Mouse (Mus musculus): ENCODE data around the gene Prrg4. TPM values are rescaled to one million over a fixed set of nuclear protein-coding genes. Genes with fewer than 3 reads are reported as not detected.

The Prrg4 gene
- polyA plus RNA-seq (2012): not detected in 2 replicates

DNA sequence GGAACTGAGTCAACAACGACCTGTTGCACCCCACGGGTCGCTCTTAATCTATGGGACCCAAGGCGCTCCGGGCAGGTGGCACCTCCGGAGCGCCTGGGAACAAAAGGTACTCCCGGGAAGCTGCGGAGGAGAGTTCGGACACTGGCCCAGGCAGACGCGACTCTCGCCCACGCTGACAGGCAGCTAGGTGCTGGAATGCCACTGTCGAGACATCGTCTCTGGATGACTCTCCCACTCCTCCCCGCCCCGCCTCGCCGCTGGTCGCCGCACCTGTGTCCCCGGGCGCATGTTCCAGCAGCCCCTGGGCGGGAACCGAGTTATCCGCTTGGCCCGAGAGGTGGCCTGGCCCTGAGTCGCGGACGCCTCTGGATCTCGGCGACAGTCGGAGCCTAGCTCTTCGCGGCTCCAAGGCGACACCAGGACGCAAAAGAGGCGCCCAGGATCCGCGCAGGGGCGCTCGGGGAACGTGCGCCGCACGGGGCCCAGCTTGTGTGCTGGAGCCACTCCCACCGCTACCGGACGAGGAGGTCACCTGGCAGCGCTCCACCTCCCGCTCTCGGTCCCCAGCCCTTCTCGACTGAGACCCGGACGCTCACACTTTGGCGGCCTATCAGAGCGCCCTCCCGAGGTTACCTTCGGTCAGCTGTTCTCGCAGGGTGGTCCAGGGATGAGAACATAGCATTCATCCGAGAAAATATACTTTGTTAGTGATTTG is at the start of gene Prrg4:
Gene Prrg4 (minus strand): TSS at position 601 of the 715 bp plus-strand sequence.
- no peak for TF ChIP-seq GATA1 (IDR thresholded peaks at IDR 0.05; ENCODE audit: low read length)

DNA sequence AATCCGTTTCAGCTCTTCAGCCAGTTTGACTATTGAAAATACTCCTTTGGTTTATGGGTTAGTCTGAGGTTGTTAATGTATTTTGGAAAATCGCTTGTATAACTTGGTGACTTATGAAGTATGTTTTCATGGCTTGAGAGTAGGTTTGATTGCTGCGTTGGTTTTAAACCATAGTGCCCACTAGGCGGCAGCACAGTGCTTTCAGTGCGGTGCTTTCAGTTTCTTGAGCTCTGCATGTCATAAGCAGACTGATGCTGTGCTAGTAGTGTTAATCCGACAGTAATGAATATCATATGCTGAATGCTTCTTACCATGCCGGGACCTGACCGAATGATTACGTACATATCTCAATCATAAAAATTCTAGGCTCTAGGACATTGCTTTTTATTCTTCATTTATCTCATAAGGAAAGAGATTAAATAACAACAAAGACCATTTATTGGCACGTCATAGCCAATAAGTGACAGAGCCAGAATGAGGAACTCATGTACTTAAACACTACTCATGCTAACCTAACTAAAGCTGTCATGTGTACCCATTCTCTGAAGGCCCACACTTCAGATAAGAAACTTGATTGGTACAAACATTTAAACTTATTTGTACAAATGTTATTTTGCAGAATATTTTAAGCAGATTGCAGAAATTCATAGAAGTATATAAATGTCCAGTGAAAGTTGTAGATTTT is 38.3 kb upstream of the Prrg4 start:
- no peak for TF ChIP-seq GATA1 (IDR thresholded peaks at IDR 0.05; ENCODE audit: low read length)

DNA sequence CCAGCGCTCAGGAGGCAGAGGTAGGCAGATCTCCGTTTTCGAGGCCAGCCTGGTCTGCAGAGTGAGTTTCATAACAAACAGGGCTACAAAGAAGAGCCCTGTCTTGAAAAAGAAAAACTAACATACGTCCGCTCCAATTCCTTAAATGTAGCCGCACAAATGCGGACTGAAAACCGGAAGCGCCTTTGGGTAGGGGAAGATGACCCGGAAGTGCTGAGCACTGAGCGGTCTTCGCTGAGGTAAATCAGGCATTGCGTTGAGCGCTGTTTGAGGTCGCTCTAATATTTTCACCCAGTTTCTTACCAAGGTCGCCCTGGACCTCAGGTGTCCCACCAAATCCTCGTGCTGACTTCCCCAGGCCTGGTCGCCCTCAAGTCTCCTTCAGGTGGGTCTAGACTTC is 36.4 kb upstream of the Prrg4 start:
- no peak for TF ChIP-seq GATA1 (IDR thresholded peaks at IDR 0.05; ENCODE audit: low read length)

DNA sequence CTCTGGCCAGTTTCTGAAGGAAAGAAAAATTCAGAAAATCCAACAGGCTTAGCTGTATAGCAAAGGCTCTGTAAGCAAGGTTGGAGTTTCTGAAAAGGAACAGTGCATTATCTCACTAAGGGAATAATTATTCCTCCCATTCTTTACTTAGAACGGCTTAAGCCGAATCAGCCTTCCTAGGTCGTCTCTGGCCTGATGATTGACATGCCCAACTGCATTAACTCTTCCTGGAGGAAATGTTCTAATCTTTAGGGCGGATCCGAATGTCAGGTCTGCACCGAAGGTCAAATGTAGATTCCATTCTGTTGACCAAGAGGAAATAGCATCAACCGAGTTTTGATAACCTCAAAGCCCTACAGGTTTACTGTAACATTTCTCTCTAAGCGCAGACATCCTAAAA is 29.1 kb upstream of the Prrg4 start:
- no peak for TF ChIP-seq GATA1 (IDR thresholded peaks at IDR 0.05; ENCODE audit: low read length)

DNA sequence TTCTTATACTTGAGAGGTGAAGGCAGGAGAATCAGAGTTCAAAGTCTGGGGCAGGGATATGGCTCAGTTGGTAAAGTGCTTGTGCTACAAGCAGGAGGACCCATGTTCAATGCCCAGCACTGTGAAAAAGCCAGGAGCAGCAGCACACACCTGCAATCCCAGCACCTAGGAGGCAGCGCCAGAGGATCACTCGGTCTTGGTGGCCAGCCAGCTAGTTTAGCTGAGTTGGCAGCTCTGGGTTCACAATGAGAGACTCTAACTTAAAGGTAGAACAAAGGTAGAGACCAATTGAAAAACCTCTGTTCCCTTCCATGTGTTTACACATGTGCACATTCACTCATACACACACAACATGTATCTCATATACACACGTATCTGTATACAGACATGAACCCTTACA is 19.4 kb upstream of the Prrg4 start:
- TF ChIP-seq GATA1 (IDR thresholded peaks at IDR 0.05; ENCODE audit: low read length): no peak

DNA sequence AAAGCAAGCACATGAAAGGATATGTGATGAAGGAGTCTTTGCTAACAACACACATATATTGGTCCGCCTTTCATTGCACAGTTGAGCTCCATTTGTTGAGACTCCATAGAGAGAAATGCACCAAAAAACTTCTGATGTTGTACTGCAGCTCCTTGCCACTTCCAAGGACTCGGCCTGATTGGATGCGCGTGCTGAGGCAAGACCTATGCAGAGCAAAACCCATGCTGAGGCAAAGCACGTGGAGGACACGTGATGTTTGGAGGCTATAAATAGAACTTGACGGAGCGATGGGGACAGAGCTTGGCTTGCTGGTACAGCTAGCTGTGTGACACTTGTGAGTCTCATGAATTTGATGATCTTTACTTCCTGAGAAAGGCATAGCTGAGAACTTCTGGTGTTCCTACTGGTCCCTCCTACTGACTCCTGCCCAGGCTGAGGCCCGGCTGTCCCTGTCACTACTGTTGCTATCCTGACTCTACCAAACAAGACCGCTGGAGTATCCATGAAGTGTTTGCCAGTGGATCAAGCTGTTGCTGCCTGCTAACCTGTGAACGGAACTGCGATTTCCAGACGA is 17.7 kb upstream of the Prrg4 start, which contains the start of gene Ccdc73:
Gene Ccdc73 (plus strand): TSS at position 524 of the 574 bp plus-strand sequence.
- TF ChIP-seq GATA1 (IDR thresholded peaks at IDR 0.05; ENCODE audit: low read length): no peak

DNA sequence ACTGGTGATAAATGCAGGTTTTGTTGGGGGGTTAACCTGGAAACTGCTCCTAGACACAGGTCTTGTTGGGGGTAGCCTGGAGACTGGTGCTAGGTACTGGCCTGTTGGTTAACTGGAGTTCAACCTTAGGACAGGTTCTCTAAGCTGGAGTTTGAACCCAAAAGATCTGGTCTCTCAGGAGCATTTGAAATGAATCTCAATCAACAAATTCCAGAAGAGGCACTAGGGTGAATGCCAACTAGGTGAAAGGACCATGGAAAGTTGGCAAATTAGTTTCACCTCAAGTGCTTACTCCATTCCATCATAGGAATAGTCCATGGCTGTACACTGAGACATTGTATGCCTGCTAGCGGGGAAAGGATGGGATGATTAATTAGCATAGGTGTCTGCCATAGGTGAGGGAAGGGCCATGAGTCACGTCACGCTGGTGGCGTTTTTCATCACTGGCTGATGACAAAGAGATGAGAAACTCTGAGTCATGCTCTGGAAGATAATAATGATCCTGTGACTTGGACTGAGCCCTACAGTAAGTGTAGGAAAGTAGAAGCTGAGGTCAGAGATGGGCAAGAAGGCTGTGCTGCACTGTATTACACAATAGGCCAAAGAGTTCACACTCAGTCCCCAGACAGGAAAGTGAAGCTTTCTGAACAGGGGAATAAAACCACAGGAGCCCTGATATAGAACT is 14.6 kb upstream of the Prrg4 start:
- TF ChIP-seq GATA1 (IDR thresholded peaks at IDR 0.05; ENCODE audit: low read length): no peak

DNA sequence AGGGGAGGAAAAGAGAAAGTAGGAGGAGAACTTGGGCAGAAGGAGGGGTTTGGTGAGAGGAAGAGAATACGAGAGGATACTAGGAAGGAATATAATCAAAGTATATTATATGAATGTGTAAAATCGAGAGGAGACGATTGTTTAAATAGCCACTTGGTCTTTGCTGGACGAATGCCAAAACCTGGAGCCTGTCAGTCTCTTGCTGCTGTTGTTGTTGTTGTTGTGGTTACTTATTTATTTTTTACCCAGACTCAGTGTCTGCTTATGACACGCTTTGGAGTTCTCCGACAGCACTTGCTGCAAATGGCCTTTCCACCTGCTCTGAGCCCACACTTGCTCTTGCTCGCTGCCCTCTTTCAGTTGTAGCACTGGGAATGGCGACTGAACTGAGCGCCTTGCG is 10.8 kb upstream of the Prrg4 start:
- TF ChIP-seq GATA1 (IDR thresholded peaks at IDR 0.05; ENCODE audit: low read length): no peak

DNA sequence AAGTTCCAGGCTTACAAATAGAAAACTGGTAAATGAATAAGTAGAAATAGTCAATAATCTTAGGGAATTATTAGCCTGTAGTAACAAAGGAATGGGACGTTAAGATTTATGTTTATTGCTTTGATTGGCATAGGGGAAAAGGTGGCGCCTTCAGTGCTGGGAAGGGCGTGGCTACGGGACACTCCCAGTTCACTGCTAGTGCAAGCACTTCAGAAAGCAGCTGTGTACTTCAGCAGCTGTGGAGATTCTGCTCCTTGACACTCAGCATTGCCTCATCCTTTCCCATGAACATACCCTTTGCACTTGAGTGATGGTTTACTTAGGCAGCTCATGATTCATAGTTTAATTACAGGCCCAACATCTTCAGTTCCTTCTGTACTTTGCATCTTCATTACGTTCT is 9.4 kb upstream of the Prrg4 start:
- no peak for TF ChIP-seq GATA1 (IDR thresholded peaks at IDR 0.05; ENCODE audit: low read length)

DNA sequence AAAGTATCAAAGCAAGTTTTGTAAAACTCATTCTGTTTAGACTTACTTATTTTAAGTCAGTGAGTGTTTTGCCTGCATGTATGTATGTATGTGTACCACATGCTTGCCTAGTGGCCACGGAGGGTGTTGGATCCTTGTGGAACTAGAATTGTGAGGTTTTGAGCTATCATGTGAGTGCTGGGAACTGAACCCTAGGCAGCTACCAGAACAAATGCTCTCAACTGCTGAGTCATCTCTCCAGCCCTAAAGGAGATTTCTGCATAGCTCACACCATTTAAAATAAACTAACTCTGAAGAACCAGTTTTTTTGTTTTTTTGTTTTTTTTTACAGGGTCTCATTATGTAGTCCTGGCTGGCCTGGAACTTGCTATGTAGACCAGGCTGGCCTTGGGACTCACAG is 6.5 kb upstream of the Prrg4 start:
- no peak for TF ChIP-seq GATA1 (IDR thresholded peaks at IDR 0.05; ENCODE audit: low read length)

DNA sequence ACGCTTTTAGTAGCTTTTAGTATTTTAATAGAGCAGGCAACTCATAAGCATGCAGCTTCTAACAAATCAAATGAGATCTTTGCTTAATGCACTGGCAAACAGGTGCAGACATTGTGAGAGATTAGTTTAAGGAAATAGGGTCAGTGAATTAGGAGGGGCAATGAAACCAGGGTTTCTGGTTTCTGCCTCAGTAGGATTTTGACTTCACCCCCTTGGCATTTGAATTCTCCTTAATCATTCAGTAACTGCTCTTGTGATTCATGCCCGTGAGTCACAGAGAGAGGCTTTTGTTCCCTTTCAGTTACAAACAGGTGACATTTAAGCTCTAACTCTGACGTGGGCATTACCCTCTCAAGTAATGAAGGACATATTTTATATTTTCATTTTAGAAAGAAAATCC is 6.1 kb upstream of the Prrg4 start:
- no peak for TF ChIP-seq GATA1 (IDR thresholded peaks at IDR 0.05; ENCODE audit: low read length)

DNA sequence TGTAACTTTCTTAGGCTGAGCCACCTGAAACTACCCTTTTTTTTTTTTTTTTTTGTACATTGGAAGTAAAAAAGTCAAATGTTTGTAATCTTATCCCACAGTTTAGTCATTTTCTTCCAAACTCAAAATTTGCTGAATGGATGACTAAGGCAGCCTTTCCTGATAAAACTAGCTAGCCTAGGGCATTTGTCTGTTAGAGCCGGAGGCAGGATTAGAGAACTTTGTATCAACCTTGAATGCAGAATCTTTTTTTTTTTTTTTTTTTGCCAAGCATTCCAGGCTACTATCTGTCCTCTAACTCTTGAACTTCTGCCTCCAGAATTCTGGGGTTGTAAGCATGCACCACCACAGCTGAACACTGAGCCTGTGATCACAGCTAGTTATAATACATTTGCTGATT is 5.2 kb upstream of the Prrg4 start:
- TF ChIP-seq GATA1 (IDR thresholded peaks at IDR 0.05; ENCODE audit: low read length): no peak

DNA sequence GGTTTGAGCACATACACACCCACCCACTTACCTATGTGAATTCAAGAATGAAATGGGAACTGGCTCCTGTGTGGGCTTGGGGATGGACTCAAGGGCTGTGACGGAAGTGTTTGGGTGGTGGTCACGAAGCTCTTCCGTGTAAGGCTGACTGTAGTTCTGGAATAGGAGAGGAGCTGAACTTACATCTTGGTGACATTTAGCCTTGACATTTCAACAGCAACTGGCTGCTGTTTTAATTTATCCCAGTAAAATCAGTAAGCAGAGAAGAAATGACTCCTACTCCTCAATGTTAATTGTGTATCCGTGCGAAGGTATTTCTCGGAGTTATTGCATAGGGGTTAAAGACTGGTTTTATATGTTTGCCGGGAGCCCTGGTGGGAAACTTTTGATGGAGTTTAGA is 2.9 kb upstream of the Prrg4 start:
- no peak for TF ChIP-seq GATA1 (IDR thresholded peaks at IDR 0.05; ENCODE audit: low read length)

DNA sequence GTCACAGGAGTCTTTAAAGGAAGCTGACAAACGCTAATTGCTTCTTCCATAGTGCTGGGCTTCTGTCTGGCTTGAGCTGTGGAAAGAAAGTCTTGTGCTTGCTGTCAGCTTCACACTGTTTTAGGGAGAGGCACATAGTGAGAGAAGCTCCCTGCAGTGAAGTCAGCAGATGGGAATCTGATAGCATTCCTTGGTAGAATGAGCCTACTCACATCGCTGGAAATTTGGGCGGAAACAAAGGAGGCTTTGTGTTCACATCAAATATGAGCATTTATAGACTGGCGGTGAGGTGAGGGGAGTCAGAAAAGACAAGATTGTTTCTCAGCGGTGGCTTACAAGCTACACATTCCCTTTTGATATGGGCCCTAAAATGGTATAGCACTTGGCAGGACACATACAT is 2.0 kb upstream of the Prrg4 start:
- TF ChIP-seq GATA1 (IDR thresholded peaks at IDR 0.05; ENCODE audit: low read length): no peak

DNA sequence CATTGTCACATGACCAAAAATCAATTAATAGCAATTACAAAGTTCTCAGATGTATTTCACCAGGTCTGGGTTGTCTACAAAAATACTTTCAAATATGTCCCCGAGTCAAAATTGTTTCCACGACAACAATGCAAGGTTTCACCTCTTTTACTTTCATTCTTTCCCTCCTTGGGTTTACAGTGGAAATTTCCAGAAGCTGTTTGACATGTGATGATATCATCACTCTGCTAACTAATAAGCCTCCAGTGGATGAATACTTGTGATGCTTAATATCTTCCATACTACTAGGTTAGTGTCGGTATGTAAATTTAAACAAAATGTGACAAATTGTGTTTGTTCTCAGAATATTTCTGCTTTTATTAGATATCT is 299 bp upstream of the Prrg4 start:
- TF ChIP-seq GATA1 (IDR thresholded peaks at IDR 0.05; ENCODE audit: low read length): no peak
